Mouse (Mus musculus) testis, adult 2 months (tissue): ENCODE measurements around the gene Pim2. TPM values are rescaled to one million over a fixed set of nuclear protein-coding genes. Genes with fewer than 3 reads are reported as not detected.
"Not testable (repeated sequence)": the region's sequence is repeated elsewhere in the genome, so short reads cannot be mapped to it uniquely, and the experiment has no call there.

Experiments
- H3K27ac ChIP-seq: fragments of 200-500 bp; 2 replicates; pipeline ENCODE4 v1.5.1; 2012; ENCODE audit warnings: low read depth, low read length; ENCODE audit not compliant: control insufficient read depth, insufficient read depth
- H3K27me3 ChIP-seq: fragments of 200-500 bp; 2 replicates; pipeline ENCODE4 v1.6.1; 2012; ENCODE audit warnings: mild to moderate bottlenecking, low read length, moderate library complexity; ENCODE audit not compliant: control insufficient read depth, insufficient read depth
- H3K36me3 ChIP-seq: fragments of 200-500 bp; 2 replicates; pipeline ENCODE4 v1.6.1; 2012; ENCODE audit warnings: mild to moderate bottlenecking, low read length; ENCODE audit not compliant: control insufficient read depth, insufficient read depth
- H3K4me1 ChIP-seq: fragments of 200-500 bp; 2 replicates; pipeline ENCODE4 v1.6.1; 2012; ENCODE audit warnings: low read length; ENCODE audit not compliant: control insufficient read depth, insufficient read depth
- H3K4me3 ChIP-seq: fragments of 200-500 bp; 2 replicates; pipeline ENCODE4 v1.5.1; 2012; ENCODE audit warnings: low read depth, mild to moderate bottlenecking, low read length, moderate library complexity, mixed read lengths; ENCODE audit not compliant: control insufficient read depth
- CTCF ChIP-seq: fragments of 200-500 bp; IDR thresholded peaks from 2 replicates; pipeline ENCODE4 v1.5.1; 2012; ENCODE audit warnings: low read depth, mild to moderate bottlenecking, inconsistent platforms, low read length, moderate library complexity; ENCODE audit not compliant: control insufficient read depth, insufficient read depth, insufficient replicate concordance
- POLR2A ChIP-seq: fragments of 200-500 bp; IDR thresholded peaks from 2 replicates; pipeline ENCODE4 v1.6.1; 2012; ENCODE audit warnings: low read depth, mild to moderate bottlenecking, inconsistent platforms, low read length, moderate library complexity; ENCODE audit not compliant: control insufficient read depth
- polyA plus RNA-seq: library from polyadenylated mRNA; depleted of rRNA; stranded (reverse); fragments of >200 nt; gene quantifications from 2 replicates; pipeline ENCODE4 v1.2.3, GENCODE M21; 2012

The Pim2 gene
- polyA plus RNA-seq, 1 experiment = 4.6 TPM

DNA sequence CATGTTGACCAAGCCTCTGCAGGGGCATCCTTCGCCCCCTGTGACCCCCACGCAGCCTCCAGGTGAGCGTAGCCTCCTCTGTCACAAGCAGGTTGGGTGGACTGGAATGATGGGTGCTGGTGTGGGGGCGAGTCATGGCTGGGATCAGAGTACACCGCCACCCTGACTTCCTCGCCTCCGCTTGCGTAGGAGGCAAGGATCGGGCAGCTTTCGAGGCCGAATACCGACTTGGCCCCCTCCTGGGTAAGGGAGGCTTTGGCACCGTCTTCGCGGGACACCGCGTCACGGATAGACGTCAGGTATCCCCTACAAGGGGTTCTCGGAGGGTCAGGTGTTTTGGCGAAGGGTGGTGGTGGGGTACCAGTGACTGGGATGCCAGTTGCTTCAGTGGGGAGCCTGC is 433 bp downstream of the Pim2 start:
- peak overlapping the region; percentile 73 for H3K27ac ChIP-seq
- TF ChIP-seq CTCF = no peak
- no peak for TF ChIP-seq POLR2A
- peaks cover 16% of the 10 kb centered on the region for H3K4me1 ChIP-seq
- peak overlapping the region; percentile 84 for H3K4me3 ChIP-seq
- H3K36me3 ChIP-seq = no peaks in the 10 kb centered on the region
- H3K27me3 ChIP-seq = no peaks in the 10 kb centered on the region

DNA sequence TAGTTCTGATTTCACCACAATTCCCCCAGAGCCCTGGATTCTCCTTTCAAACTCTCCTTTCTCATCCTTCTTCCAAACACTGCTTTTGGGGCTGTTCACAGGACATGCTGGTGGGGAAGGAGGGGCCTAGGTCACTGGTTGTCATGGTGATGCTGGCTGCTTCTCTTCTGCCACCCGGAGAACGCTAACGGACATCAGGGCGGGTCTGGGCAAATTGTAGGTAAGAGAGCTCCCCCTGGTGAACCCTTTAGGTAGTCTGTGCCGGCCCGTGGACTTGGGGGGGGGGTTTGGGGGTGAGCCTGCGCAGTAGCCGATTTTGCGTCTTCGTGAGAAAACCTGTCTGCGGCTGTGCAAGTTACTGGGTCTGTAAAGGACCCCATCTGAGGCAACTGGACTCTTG is 1.8 kb downstream of the Pim2 start:
- H3K27ac ChIP-seq = peak overlapping the region; percentile 80
- no peaks in the 10 kb centered on the region for H3K36me3 ChIP-seq
- TF ChIP-seq POLR2A (0 out of 2 replicates have a peak, but pooled peaks have one; percentile 19), CTCF (0 out of 2 replicates have a peak, but pooled peaks have one; percentile 13)
- peak overlapping the region; percentile 50 for H3K4me3 ChIP-seq
- peaks cover 16% of the 10 kb centered on the region for H3K4me1 ChIP-seq
- H3K27me3 ChIP-seq = no peaks in the 10 kb centered on the region

DNA sequence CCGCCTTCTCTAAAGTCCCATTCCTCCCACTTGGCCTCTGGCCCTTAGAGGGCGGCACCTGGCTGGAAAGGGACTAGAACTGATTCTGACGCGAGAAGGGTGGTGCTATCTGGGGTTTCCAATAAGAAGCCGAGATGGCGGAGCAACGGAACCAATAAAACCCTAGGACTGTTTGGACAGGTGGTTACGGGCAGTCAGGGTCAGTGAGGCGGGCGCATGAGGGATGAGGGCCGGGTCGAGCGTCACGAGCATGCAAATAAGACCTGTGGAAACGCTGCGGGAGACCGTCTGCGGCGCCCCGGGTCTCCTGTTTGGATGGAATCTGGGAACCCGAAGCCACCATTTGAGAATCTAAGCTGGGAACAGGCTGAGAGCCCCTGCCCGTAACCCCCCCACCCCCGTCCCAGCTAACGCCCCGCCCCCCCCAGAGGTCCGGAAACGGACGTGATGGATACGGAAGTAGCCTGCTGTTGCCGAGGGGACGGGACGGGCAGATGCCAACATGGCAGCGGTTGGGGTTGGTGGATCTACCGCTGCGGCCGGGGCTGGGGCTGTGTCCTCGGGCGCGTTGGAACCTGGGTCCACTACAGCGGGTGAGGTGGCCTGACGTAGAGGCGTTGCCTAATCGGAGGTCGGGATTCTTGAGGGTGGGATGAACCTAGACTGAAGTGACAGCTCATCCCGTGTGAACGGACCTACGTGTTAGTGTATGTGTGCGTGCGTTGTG is 5.9 kb downstream of the Pim2 start, which contains the start of gene Slc35a2:
Gene Slc35a2 (plus strand): TSS at position 188 of the 727 bp plus-strand sequence.
- Histone ChIP-seq H3K27ac (peak within 1 kb of the TSS; percentile 96), H3K4me3 (peak within 1 kb of the TSS; percentile 98), H3K36me3 (no peaks in the 10 kb centered on the region), H3K27me3 (no peaks in the 10 kb centered on the region), H3K4me1 (peaks cover 11% of the 10 kb centered on the region)
- peak; percentile 74 for TF ChIP-seq POLR2A
- TF ChIP-seq CTCF = no peak

DNA sequence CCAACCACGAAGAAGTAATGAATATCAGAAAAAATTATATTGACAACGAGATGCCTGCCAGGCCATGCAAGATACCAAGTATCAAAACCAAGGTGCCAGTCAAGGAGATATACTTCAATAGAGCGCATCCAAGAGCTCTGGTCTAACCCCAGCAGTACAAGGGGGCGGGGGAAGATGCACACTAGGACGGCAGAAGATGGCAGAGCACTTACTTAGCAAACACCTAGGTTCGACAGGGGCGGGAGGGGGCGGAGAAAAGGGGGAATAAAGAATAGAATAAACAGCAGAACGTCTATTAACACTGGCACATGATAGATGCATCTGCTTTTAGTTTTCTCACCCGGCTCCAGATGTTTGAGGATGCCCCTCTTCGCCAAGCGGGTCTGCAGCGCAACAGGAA is 20.1 kb downstream of the Pim2 start:
- peak overlapping the region; percentile 87 for H3K27ac ChIP-seq
- TF ChIP-seq CTCF (no peak), POLR2A (no peak)

DNA sequence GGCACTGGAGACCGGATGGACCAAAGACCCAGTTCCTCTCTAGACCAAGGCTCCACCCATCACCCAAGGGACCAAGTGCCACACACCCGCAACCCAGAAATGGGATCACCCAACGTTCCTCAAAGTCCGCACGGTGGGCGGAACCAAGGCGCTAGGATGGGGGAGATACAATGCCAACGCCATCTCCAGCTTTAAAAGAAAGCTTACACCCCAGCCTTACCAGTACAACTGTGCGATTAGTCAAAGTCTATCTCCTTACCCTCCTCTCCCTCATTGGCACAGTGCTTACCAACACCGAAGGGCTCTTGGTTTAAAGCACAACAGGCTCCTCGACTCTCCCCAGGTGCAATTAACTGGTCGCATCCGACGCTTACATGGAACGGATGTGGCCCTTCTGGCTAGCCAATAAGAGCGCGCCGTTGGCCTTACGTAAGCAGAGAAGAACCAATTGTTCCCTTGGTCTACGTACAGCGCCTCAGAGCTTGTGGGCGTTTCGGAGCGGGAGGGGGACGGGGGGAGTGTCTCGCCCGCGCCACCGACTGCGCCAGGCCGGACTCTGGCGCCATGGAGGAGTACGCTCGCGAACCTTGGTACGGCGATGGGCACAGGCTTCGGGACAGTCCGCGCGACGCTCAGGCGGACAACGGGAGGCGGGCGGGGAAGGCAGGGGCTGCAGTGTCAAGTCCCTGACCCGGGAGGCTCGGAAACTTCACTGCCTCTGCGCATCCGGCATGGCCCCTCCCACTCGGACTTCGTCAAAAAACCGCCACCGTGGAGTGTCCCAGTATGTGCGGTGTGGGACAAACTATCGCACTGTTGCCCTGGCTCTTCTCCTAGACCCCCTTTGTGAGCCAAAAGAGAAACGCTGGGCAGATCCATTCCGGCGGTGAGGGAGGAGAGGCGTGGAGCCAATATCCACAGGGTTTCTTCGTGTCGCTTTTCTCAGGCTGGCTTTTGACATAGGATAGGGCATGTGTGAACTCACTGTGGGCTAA is 21.1 kb downstream of the Pim2 start, which contains the start of the genes Pqbp1 and Timm17b:
Gene Pqbp1 (minus strand): TSS at position 390 of the 995 bp plus-strand sequence.
Gene Timm17b (plus strand): TSS at position 478 of the 995 bp plus-strand sequence.
- peak within 1 kb of the TSS; percentile 91 for H3K4me3 ChIP-seq
- H3K27ac ChIP-seq = peak within 1 kb of the TSS; percentile 95
- no peaks in the 10 kb centered on the region; the same call in 1 of the 2 replicates for H3K4me1 ChIP-seq
- H3K27me3 ChIP-seq = no peaks in the 10 kb centered on the region
- peak; percentile 55 for TF ChIP-seq POLR2A
- TF ChIP-seq CTCF = no peak
- H3K36me3 ChIP-seq = no peaks in the 10 kb centered on the region

More for the DNA sequence above, 20.1 kb downstream of the Pim2 start:
- Histone ChIP-seq H3K4me1 (peaks cover 2% of the 10 kb centered on the region), H3K27me3 (no peaks in the 10 kb centered on the region), H3K36me3 (no peaks in the 10 kb centered on the region), H3K4me3 (peak overlapping the region; percentile 91)

DNA sequence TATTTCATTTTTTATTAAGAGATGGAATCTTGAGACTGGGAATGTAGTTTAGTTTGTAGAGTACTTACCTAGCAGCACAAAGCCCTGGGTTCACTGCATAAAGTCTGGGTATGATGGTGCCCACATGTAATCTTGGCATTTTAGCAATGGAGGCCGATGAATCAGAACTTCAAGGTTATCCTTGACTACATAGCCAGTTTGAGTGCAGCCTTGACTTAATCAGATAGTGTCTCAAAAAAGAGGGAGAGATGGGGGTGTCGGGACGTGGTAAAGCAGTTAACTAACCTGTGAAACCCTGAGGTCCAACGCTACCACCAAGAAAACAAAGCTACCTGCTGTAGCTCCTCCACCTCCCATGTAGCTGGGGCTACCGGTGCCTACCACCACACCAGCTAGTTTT is 26.4 kb downstream of the Pim2 start:
- no peaks in the 10 kb centered on the region for H3K36me3 ChIP-seq
- no peaks in the 10 kb centered on the region; the same call in 1 of the 2 replicates for H3K4me1 ChIP-seq
- TF ChIP-seq POLR2A (no peak), CTCF (no peak)
- H3K4me3 ChIP-seq = no peak overlapping the region
- H3K27ac ChIP-seq = no peak overlapping the region
- no peaks in the 10 kb centered on the region for H3K27me3 ChIP-seq

DNA sequence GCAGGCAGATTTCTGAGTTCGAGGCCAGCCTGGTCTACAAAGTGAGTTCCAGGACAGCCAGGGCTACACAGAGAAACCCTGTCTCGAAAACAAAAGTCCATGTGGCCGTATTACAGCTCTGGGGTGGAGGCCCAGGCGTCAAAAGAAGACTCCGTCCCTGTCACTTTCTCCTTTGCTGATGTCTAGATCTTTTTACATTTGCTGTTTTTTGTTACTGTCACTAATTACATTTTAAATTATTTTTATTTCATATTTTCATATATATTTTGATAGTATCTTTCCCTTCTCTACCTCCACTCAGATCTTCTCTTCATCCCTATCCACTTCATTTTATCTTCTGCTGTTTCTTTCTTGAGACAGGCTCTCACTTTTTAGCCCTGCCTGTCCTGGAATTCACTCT is 29.7 kb downstream of the Pim2 start, which contains the start of gene Gm10491:
Gene Gm10491 (minus strand): TSS at position 101 of the 400 bp plus-strand sequence.
- Histone ChIP-seq H3K27me3 (no peaks in the 10 kb centered on the region), H3K4me3 (no peak within 1 kb of the TSS), H3K36me3 (no peaks in the 10 kb centered on the region), H3K4me1 (no peaks in the 10 kb centered on the region), H3K27ac (no peak within 1 kb of the TSS)
- no peak for TF ChIP-seq POLR2A
- no peak for TF ChIP-seq CTCF

DNA sequence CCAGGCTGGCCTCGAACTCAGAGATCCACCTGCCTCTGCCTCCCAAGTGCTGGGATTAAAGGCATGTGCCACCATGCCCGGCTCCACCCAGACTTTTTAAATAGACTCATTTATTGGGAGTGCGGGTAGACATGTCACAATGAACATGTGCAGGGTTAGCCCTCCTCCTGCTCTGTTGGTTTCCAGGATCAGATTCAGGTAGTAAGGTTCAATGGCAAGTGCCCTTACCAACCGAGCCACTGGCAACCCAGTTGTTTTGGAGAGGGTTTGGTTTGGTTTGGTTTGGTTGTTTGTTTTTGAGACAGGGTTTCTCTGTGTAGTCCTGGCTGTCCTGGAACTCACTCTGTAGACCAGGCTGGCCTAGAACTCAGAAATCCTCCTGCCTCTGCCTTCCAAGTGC is 31.2 kb downstream of the Pim2 start, which contains the start of gene Gm10490:
Gene Gm10490 (plus strand): TSS at position 301 of the 400 bp plus-strand sequence.
- not testable (repeated sequence) for H3K4me3 ChIP-seq, H3K36me3 ChIP-seq, H3K27me3 ChIP-seq, H3K27ac ChIP-seq, H3K4me1 ChIP-seq
